Mouse (Mus musculus): ENCODE measurements around the gene Tnks1bp1. TPM values are rescaled to one million over a fixed set of nuclear protein-coding genes. Genes with fewer than 3 reads are reported as not detected.

Tnks1bp1 gene
- total and polyA plus RNA-seq, 3 experiments = 1.5 to 7.5 (median 3.9) TPM

DNA sequence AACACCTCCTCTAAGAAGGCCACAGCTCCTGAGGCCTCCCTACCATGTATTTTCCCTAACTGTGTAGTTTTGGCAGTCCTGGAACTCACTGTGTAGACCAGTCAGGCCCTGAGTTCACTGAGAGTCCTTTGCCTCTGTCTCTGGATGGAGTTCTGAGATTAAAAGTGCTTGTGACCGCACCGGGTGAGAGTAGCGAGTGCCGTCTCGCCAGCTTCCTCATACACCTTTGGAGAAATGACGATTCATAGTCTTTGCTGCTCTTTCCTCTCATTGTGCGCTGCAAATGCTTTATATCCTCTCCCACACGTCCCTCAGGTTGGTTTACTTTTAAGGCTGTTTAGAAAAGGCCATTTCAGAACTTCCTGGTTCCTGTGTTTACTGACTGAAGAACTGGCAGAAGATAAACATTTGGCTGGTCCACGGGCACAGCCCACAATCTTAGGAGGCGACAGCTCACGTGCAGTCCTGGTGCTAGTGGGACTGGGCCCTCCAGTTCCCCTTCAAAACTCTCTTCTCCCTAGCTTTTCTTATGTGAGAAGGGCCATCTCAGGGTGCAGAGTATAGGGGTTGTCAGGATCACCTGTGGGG is 57.7 kb downstream of the Tnks1bp1 start:
- H3K4me3 ChIP-seq (replicated peaks in 1 of 3; ENCODE audit: low read depth in 2 of 3, low read length in 2 of 3, poor library complexity in 1 of 3) = no peak overlapping the region
- peaks cover 0 to 19% of the 10 kb centered on the region in 2 experiments; a peak in 2 of 4 replicates for H3K4me1 ChIP-seq (ENCODE audit: control insufficient read depth in 1 of 2, insufficient read depth in 2 of 2)
- DNase-seq (ENCODE audit: extremely low read depth) = no peak
- H3K27ac ChIP-seq (ENCODE audit: insufficient read depth, low read depth) = no peak overlapping the region
- no peaks in the 10 kb centered on the region for H3K27me3 ChIP-seq (replicated peaks)
- no peak overlapping the region for H3K4me2 ChIP-seq (ENCODE audit: insufficient read depth, low read depth, poor library complexity, severe bottlenecking)
- TF ChIP-seq ZNF384 (IDR thresholded peaks at IDR 0.05; ENCODE audit: low read depth, low read length) = no peak
- TF ChIP-seq MYC (IDR thresholded peaks at IDR 0.05; ENCODE audit: low read depth, low read length) = no peak
- TF ChIP-seq SMC3 (IDR thresholded peaks at IDR 0.05; ENCODE audit: low read depth, low read length) = no peak
- TF ChIP-seq MAFK (IDR thresholded peaks at IDR 0.05; ENCODE audit: insufficient replicate concordance, low read length) = no peak
- no peak for TF ChIP-seq POLR2AphosphoS2 (IDR thresholded peaks at IDR 0.05; ENCODE audit: low read depth, low read length)
- TF ChIP-seq POLR2A (IDR thresholded peaks at IDR 0.05; ENCODE audit: low read depth, low read length) = no peak
- TF ChIP-seq SIN3A (IDR thresholded peaks at IDR 0.05; ENCODE audit: low read length) = no peak
- no peak for TF ChIP-seq USF1 (IDR thresholded peaks at IDR 0.05; ENCODE audit: low read depth, low read length)
- no peak for TF ChIP-seq TCF12 (IDR thresholded peaks at IDR 0.05; ENCODE audit: low read depth, low read length)
- no peak for TF ChIP-seq E2F4 (IDR thresholded peaks at IDR 0.05; ENCODE audit: insufficient replicate concordance, low read depth, low read length)
- no peak for TF ChIP-seq MEF2A (IDR thresholded peaks at IDR 0.05; ENCODE audit: borderline replicate concordance, low read depth, low read length)
- TF ChIP-seq UBTF (IDR thresholded peaks at IDR 0.05; ENCODE audit: low read depth, low read length) = no peak
- no peak for TF ChIP-seq JUND (conservative IDR thresholded peaks at IDR 0.05; ENCODE audit: low read depth, low read length)
- no peak for TF ChIP-seq JUN (IDR thresholded peaks at IDR 0.05; ENCODE audit: insufficient read depth, low read depth, low read length)
- TF ChIP-seq GABPA (IDR thresholded peaks at IDR 0.05; ENCODE audit: insufficient replicate concordance, low read depth, low read length) = no peak
- no peak for TF ChIP-seq NELFE (IDR thresholded peaks at IDR 0.05; ENCODE audit: low read depth, low read length)
- TF ChIP-seq ETS1 (conservative IDR thresholded peaks at IDR 0.05; ENCODE audit: low read depth, low read length) = no peak
- TF ChIP-seq RCOR1 (conservative IDR thresholded peaks at IDR 0.05; ENCODE audit: low read depth, low read length) = no peak
- no peak for TF ChIP-seq CHD1 (IDR thresholded peaks at IDR 0.05; ENCODE audit: low read depth, low read length)
- dilution Hi-C loops (cut with MboI; ENCODE audit: extremely low pct_ligation_motif_present, extremely low pct_unique_long_range_greater_than_20kb, low sequenced_read_pairs) = no loop called here
- H3K9me3 ChIP-seq (replicated peaks; ENCODE audit: low read length) = no peaks in the 10 kb centered on the region
- H3K79me2 ChIP-seq (replicated peaks; ENCODE audit: control insufficient read depth, extremely low read depth, insufficient read depth, poor library complexity, severe bottlenecking) = no peaks in the 10 kb centered on the region
- in situ Hi-C loops (cut with MboI; ENCODE audit: low pct_ligation_motif_present, low pct_unique_long_range_greater_than_20kb, low sequenced_read_pairs) = no loop called here
- H3K9ac ChIP-seq (ENCODE audit: insufficient read depth, low read depth) = no peak overlapping the region
- no peaks in the 10 kb centered on the region for H3K36me3 ChIP-seq (replicated peaks in 1 of 2; ENCODE audit: control insufficient read depth in 1 of 2, insufficient read depth in 1 of 2, low read length in 1 of 2)

DNA sequence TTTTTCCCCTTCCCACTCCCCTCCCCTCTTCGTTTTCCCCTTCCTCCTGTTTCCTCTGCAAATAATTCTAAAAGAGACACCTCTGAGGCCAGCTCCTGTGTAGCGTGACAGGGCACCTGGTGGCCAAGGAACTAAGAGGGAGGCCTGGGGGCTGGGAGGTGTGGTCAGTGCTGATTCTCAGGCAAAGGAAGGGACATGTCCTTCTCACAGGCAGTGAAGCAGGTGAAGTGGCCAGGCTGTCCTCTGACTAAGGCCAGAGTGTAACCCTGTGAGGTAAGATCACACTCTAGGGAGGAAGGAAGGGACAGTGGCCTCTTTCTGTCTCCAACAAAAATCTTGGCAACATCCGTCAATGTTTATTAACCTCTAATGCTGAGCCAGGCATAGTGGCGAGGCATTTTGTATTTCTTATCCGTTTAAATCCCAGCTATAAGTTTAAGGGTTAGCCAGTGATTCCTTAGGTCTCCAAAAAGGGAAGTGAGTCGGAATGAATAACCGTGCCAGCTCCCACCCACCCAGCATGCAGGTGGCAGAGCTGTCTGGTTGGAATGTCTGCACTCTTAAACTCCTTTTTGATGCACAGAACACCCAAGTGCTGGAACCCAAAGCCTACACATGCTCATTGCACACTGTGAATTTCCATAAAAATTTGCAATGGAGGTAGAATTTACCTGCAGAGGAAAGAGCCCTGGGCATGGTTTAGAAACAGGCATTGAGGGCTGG is 58.4 kb downstream of the Tnks1bp1 start:
- no peaks in the 10 kb centered on the region for H3K27me3 ChIP-seq (replicated peaks)
- in situ Hi-C loops (cut with MboI; ENCODE audit: low pct_ligation_motif_present, low pct_unique_long_range_greater_than_20kb, low sequenced_read_pairs) = no loop called here
- H3K4me1 ChIP-seq (ENCODE audit: control insufficient read depth in 1 of 2, insufficient read depth in 2 of 2) = peaks cover 0 to 19% of the 10 kb centered on the region in 2 experiments; a peak in 2 of 4 replicates
- no peak for TF ChIP-seq ZKSCAN1 (IDR thresholded peaks at IDR 0.05; ENCODE audit: borderline replicate concordance, low read depth, low read length)
- no peak for TF ChIP-seq POLR2AphosphoS2 (IDR thresholded peaks at IDR 0.05; ENCODE audit: low read depth, low read length)
- no peak for TF ChIP-seq TBP (conservative IDR thresholded peaks at IDR 0.05; ENCODE audit: low read depth, low read length)
- no peak for TF ChIP-seq MYC (IDR thresholded peaks at IDR 0.05; ENCODE audit: low read depth, low read length)
- TF ChIP-seq ZC3H11A (IDR thresholded peaks at IDR 0.05; ENCODE audit: low read depth, low read length) = no peak
- TF ChIP-seq KAT2A (IDR thresholded peaks at IDR 0.05; ENCODE audit: insufficient replicate concordance, low read length) = no peak
- no peak for TF ChIP-seq MAX (IDR thresholded peaks at IDR 0.05; ENCODE audit: low read length)
- no peak for TF ChIP-seq SMC3 (IDR thresholded peaks at IDR 0.05; ENCODE audit: low read depth, low read length)
- TF ChIP-seq MEF2A (IDR thresholded peaks at IDR 0.05; ENCODE audit: borderline replicate concordance, low read depth, low read length) = no peak
- no peak for TF ChIP-seq NRF1 (IDR thresholded peaks at IDR 0.05; ENCODE audit: low read depth, low read length)
- no peak for TF ChIP-seq PAX5 (IDR thresholded peaks at IDR 0.05; ENCODE audit: low read length)
- no peak for TF ChIP-seq HCFC1 (IDR thresholded peaks at IDR 0.05; ENCODE audit: low read depth, low read length)
- TF ChIP-seq ZMIZ1 (IDR thresholded peaks at IDR 0.05; ENCODE audit: low read depth, low read length) = no peak
- no peak for TF ChIP-seq ETS1 (conservative IDR thresholded peaks at IDR 0.05; ENCODE audit: low read depth, low read length)
- TF ChIP-seq POLR2A (IDR thresholded peaks at IDR 0.05; ENCODE audit: low read depth, low read length) = no peak
- TF ChIP-seq NELFE (IDR thresholded peaks at IDR 0.05; ENCODE audit: low read depth, low read length) = no peak
- TF ChIP-seq RCOR1 (conservative IDR thresholded peaks at IDR 0.05; ENCODE audit: low read depth, low read length) = no peak
- TF ChIP-seq MXI1 (IDR thresholded peaks at IDR 0.05; ENCODE audit: low read depth, low read length) = no peak
- no peak for TF ChIP-seq JUN (IDR thresholded peaks at IDR 0.05; ENCODE audit: insufficient read depth, low read depth, low read length)
- dilution Hi-C loops (cut with MboI; ENCODE audit: extremely low pct_ligation_motif_present, extremely low pct_unique_long_range_greater_than_20kb, low sequenced_read_pairs) = no loop called here
- no peaks in the 10 kb centered on the region for H3K79me2 ChIP-seq (replicated peaks; ENCODE audit: control insufficient read depth, extremely low read depth, insufficient read depth, poor library complexity, severe bottlenecking)
- no peaks in the 10 kb centered on the region for H3K9me3 ChIP-seq (replicated peaks; ENCODE audit: low read length)
- H3K4me3 ChIP-seq (replicated peaks in 1 of 3; ENCODE audit: low read depth in 2 of 3, low read length in 2 of 3, poor library complexity in 1 of 3) = no peak overlapping the region
- no peak for DNase-seq (ENCODE audit: extremely low read depth)
- no peak overlapping the region for H3K27ac ChIP-seq (ENCODE audit: insufficient read depth, low read depth)
- no peak overlapping the region for H3K9ac ChIP-seq (ENCODE audit: insufficient read depth, low read depth)
- H3K36me3 ChIP-seq (replicated peaks in 1 of 2; ENCODE audit: control insufficient read depth in 1 of 2, insufficient read depth in 1 of 2, low read length in 1 of 2) = no peaks in the 10 kb centered on the region
- H3K4me2 ChIP-seq (ENCODE audit: insufficient read depth, low read depth, poor library complexity, severe bottlenecking) = no peak overlapping the region
